Mouse (Mus musculus): ENCODE results near the gene Tpk1. TPM values are rescaled to one million over a fixed set of nuclear protein-coding genes. Genes with fewer than 3 reads are reported as not detected.

Gene Tpk1
- polyA plus RNA-seq, 1 experiment, result 3.4 TPM

GRCm38 (mm10) chr6:43619258-43619657 lies 46.8 kb downstream of the Tpk1 start:
- TF ChIP-seq POLR2A (IDR thresholded peaks at IDR 0.05; ENCODE audit: low read depth, low read length) (no peak), CTCF (IDR thresholded peaks at IDR 0.05; ENCODE audit: extremely low read depth, insufficient read length, insufficient replicate concordance, low read depth, low read length) (no peak)
- Histone ChIP-seq H3K36me3 (ENCODE audit: control insufficient read depth, insufficient read depth, low read length) (no peaks in the 10 kb centered on the region), H3K27me3 (ENCODE audit: control insufficient read depth, insufficient read depth, low read length) (no peaks in the 10 kb centered on the region), H3K4me3 (ENCODE audit: low read depth, low read length) (no peak overlapping the region), H3K27ac (ENCODE audit: insufficient read depth, low read depth, low read length) (no peak overlapping the region), H3K4me1 (ENCODE audit: control insufficient read depth, insufficient read depth, insufficient read length, low read length) (no peaks in the 10 kb centered on the region)
- 62% methylated on average over 3 of the region's 3 CpGs for WGBS

DNA sequence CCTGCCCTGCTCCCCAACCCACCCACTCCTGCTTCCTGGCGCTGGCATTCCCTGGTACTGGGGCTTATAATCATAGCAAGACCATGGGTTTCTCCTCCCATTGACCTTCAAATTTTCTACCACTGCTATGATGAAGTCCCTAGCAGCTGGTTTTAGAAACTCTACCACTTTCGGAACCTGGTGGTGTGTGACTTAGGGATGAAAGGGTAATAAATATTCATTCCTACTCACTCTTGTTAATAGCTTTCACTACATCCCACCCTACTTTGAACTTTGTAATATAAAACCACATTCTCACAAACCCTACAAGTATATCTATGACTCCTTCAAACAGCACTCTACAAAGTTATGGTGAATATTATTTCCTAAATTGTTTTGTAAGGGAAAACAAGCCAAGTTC lies 54.3 kb downstream of the Tpk1 start:
- Histone ChIP-seq H3K4me3 (ENCODE audit: low read depth, low read length) (no peak overlapping the region), H3K27me3 (ENCODE audit: control insufficient read depth, insufficient read depth, low read length) (no peaks in the 10 kb centered on the region), H3K4me1 (ENCODE audit: control insufficient read depth, insufficient read depth, insufficient read length, low read length) (no peaks in the 10 kb centered on the region), H3K36me3 (ENCODE audit: control insufficient read depth, insufficient read depth, low read length) (no peaks in the 10 kb centered on the region), H3K27ac (ENCODE audit: insufficient read depth, low read depth, low read length) (no peak overlapping the region)
- WGBS, result 91% methylated on average over 2 of the region's 2 CpGs
- TF ChIP-seq CTCF (IDR thresholded peaks at IDR 0.05; ENCODE audit: extremely low read depth, insufficient read length, insufficient replicate concordance, low read depth, low read length) (no peak), POLR2A (IDR thresholded peaks at IDR 0.05; ENCODE audit: low read depth, low read length) (no peak)

DNA sequence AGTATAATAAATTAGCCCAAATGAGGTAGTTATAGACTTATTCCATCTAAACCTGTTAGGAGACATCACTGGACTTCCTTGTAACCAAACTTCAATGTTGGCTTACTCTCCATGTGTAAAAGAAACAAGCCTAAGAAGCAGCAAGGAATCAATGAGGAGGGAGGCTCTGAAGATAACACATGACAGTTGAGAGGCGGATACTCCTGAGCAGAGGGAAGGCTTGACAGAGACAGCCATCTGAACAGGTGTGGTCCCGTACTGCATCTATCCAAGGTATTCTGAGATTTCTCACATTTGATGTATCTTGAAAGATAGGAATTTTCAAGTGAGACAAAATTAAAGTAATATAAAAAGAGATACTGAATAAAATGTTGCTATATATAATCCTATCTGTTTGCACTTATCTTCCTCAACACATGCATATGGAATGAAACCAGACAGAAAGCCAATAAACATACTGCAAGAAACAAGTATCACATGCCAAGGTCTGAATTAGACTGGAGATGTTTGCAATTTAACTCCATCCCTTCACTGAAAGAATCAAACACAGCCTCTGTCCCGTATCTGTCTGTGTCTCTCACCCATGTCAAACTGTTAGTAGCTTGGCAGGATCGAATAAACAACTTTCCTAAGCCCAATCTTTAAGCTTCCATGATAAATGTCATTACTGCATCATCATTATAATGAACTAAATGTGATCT lies 75.1 kb downstream of the Tpk1 start:
- 79% methylated on average over 4 of the region's 4 CpGs for WGBS
- H3K27ac ChIP-seq (ENCODE audit: insufficient read depth, low read depth, low read length), result no peak overlapping the region
- H3K36me3 ChIP-seq (ENCODE audit: control insufficient read depth, insufficient read depth, low read length), result no peaks in the 10 kb centered on the region
- TF ChIP-seq CTCF (IDR thresholded peaks at IDR 0.05; ENCODE audit: extremely low read depth, insufficient read length, insufficient replicate concordance, low read depth, low read length) (no peak), POLR2A (IDR thresholded peaks at IDR 0.05; ENCODE audit: low read depth, low read length) (no peak)
- H3K4me1 ChIP-seq (ENCODE audit: control insufficient read depth, insufficient read depth, insufficient read length, low read length), result no peaks in the 10 kb centered on the region
- no peak overlapping the region for H3K4me3 ChIP-seq (ENCODE audit: low read depth, low read length)
- no peaks in the 10 kb centered on the region for H3K27me3 ChIP-seq (ENCODE audit: control insufficient read depth, insufficient read depth, low read length)

- WGBS, result 96% methylated on average over 2 of the region's 2 CpGs
- Histone ChIP-seq H3K27ac (ENCODE audit: insufficient read depth, low read depth, low read length) (no peak overlapping the region), H3K4me1 (ENCODE audit: control insufficient read depth, insufficient read depth, insufficient read length, low read length) (no peaks in the 10 kb centered on the region), H3K36me3 (ENCODE audit: control insufficient read depth, insufficient read depth, low read length) (no peaks in the 10 kb centered on the region), H3K27me3 (ENCODE audit: control insufficient read depth, insufficient read depth, low read length) (no peaks in the 10 kb centered on the region), H3K4me3 (ENCODE audit: low read depth, low read length) (no peak overlapping the region)
- TF ChIP-seq CTCF (IDR thresholded peaks at IDR 0.05; ENCODE audit: extremely low read depth, insufficient read length, insufficient replicate concordance, low read depth, low read length), result no peak
- no peak for TF ChIP-seq POLR2A (IDR thresholded peaks at IDR 0.05; ENCODE audit: low read depth, low read length)
These were observed 80.8 kb downstream of the Tpk1 start for GRCm38 (mm10) chr6:43585274-43585673.

DNA sequence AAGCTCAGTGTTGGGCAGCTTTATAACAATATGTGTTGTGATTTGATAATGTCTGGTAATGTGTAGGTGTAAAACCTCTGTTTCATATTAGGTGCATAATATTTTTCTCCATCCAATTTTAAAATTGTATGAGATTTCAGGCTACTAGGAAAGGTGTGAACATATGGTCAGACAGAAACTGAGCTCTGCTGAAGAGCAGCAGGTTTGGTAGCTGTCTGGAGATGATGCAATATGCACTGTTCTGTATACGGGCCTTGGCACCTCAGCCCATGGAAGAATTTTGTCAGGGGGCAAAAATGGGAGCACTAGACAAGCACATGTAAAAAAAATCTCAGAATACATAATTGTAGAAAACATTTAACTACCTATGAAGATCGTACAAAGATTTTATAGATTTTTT lies 84.3 kb downstream of the Tpk1 start:
- H3K4me1 ChIP-seq (ENCODE audit: control insufficient read depth, insufficient read depth, insufficient read length, low read length), result no peaks in the 10 kb centered on the region
- no peaks in the 10 kb centered on the region for H3K36me3 ChIP-seq (ENCODE audit: control insufficient read depth, insufficient read depth, low read length)
- no peak overlapping the region for H3K4me3 ChIP-seq (ENCODE audit: low read depth, low read length)
- 93% methylated on average over 2 of the region's 2 CpGs for WGBS
- H3K27me3 ChIP-seq (ENCODE audit: control insufficient read depth, insufficient read depth, low read length), result no peaks in the 10 kb centered on the region
- H3K27ac ChIP-seq (ENCODE audit: insufficient read depth, low read depth, low read length), result no peak overlapping the region
- TF ChIP-seq CTCF (IDR thresholded peaks at IDR 0.05; ENCODE audit: extremely low read depth, insufficient read length, insufficient replicate concordance, low read depth, low read length) (no peak), POLR2A (IDR thresholded peaks at IDR 0.05; ENCODE audit: low read depth, low read length) (no peak)

GRCm38 (mm10) chr6:43567885-43568284 lies 98.2 kb downstream of the Tpk1 start:
- H3K27me3 ChIP-seq (ENCODE audit: control insufficient read depth, insufficient read depth, low read length), result no peaks in the 10 kb centered on the region
- no peak overlapping the region for H3K27ac ChIP-seq (ENCODE audit: insufficient read depth, low read depth, low read length)
- 77% methylated on average over 1 of the region's 1 CpGs for WGBS
- no peaks in the 10 kb centered on the region for H3K36me3 ChIP-seq (ENCODE audit: control insufficient read depth, insufficient read depth, low read length)
- TF ChIP-seq CTCF (IDR thresholded peaks at IDR 0.05; ENCODE audit: extremely low read depth, insufficient read length, insufficient replicate concordance, low read depth, low read length) (no peak), POLR2A (IDR thresholded peaks at IDR 0.05; ENCODE audit: low read depth, low read length) (no peak)
- no peak overlapping the region for H3K4me3 ChIP-seq (ENCODE audit: low read depth, low read length)
- H3K4me1 ChIP-seq (ENCODE audit: control insufficient read depth, insufficient read depth, insufficient read length, low read length), result no peaks in the 10 kb centered on the region

DNA sequence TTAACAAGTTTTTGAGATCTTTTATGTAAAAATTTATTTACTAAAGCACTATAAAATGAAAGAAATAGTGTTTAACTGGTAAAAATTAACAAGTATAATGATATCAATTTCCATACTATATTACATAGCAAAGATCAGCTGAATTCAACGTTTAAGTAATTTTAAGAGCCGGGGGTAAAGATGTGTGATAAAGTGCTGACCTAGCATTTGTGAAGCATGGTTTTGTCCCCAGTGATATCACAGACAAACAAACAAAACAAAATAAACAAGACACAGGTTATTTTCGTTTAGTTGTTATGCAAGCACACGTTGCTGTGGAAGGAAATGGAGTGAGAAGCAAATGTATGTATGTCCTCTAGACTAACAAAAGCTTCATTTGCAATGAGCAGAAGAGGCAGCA lies 103.6 kb downstream of the Tpk1 start:
- 82% methylated on average over 4 of the region's 4 CpGs for WGBS
- H3K27me3 ChIP-seq (ENCODE audit: control insufficient read depth, insufficient read depth, low read length), result no peaks in the 10 kb centered on the region
- no peak overlapping the region for H3K4me3 ChIP-seq (ENCODE audit: low read depth, low read length)
- no peak overlapping the region for H3K27ac ChIP-seq (ENCODE audit: insufficient read depth, low read depth, low read length)
- H3K4me1 ChIP-seq (ENCODE audit: control insufficient read depth, insufficient read depth, insufficient read length, low read length), result no peaks in the 10 kb centered on the region
- H3K36me3 ChIP-seq (ENCODE audit: control insufficient read depth, insufficient read depth, low read length), result no peaks in the 10 kb centered on the region
- no peak for TF ChIP-seq POLR2A (IDR thresholded peaks at IDR 0.05; ENCODE audit: low read depth, low read length)
- TF ChIP-seq CTCF (IDR thresholded peaks at IDR 0.05; ENCODE audit: extremely low read depth, insufficient read length, insufficient replicate concordance, low read depth, low read length), result no peak
